Comparison of ENCODE assay signal across 8 mouse cellular contexts in the genomic region with DNA sequence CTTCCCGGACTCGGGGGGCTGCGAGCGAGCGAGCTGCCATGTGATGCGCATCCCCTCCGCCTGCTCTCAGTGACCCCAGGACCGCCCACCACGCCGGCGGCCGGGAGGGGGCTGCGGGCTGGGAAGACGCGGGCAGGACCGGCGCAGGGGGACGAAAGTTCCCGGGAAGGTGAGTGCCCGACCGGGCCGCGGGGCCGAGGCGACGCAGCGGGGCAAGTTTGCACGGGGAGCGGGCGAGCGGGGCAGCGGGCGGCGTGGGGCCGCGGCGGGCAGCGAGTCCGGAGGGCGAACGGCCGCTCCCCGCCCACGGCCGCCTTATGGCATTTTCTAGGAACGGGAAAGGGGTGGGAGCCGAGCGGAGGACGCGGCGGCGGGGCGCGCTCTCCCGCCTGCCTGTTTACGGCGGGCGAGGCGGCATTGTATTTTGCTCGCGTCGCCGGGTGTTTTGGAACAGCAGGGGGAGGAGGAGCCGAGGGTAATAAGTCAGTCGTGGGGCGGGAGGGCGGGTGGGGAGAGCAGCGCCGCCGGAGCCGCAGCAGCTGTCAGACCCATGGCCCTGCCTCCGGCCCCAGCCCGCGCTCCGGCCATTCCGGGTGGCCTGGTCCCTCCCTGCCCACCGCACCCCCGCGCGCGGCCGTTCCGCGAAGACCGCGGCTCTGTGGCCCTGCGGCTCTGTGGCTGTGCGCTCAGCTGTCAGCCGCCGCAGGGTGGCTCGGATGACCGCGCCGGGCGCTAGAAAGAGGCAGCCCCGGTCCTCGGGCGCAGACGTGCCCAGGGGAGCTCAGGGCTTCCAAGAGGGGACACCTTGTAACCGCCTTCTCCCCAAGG. TPM values are rescaled to one million over a fixed set of nuclear protein-coding genes. Genes with fewer than 3 reads are reported as not detected.
DNase-seq lines count a peak whose midpoint lies in the region; ATAC-seq and TF ChIP-seq lines count a peak whose summit lies in the region.

No protein-coding gene starts in this region.

- H3K9me3 ChIP-seq in liver, embryonic 11.5 days (ENCODE audit: control insufficient read depth, low read length), result no peaks in the 10 kb centered on the region

- H3K4me2 ChIP-seq in liver, embryonic 11.5 days, result peak overlapping the region; percentile 92
- H3K4me2 ChIP-seq in myocyte (ENCODE audit: low read depth), result peak overlapping the region; percentile 87

- under 1% methylated on average over 94 of the region's 100 CpGs for WGBS in liver, embryonic 11.5 days

- peaks cover 14% of the 10 kb centered on the region for H3K4me1 ChIP-seq in liver, embryonic 11.5 days (replicated peaks; ENCODE audit: control insufficient read depth, insufficient read depth, low read length)

- ATAC-seq in liver, embryonic 11.5 days (replicated peaks; ENCODE audit: low FRiP score), result peak; percentile 52

- H3K9ac ChIP-seq in liver, embryonic 11.5 days (ENCODE audit: low read depth, low read length), result peak overlapping the region; percentile 61

- peak overlapping the region; percentile 94 for H3ac ChIP-seq in myocyte (ENCODE audit: control insufficient read depth, insufficient read length)

- peak overlapping the region; percentile 85 for H3K4me3 ChIP-seq in liver, embryonic 11.5 days (ENCODE audit: low read depth, low read length)
- peak overlapping the region; percentile 28 for H3K4me3 ChIP-seq in myocyte

- peak; percentile 60 to 62 for DNase-seq in left cerebral cortex, adult 18-20 months (ENCODE audit: low spot score in 2 of 2)
- DNase-seq in left cerebral cortex, adult 11 months (ENCODE audit: low spot score), result no peak
- peak; percentile 84 for DNase-seq in embryo, embryonic 11 days
- DNase-seq in heart, adult 18-20 months, result peak; percentile 83 to 87
- DNase-seq in kidney, adult 11 months, result peak; percentile 62
- peak; percentile 76 for DNase-seq in liver, embryonic 11.5 days (ENCODE audit: low spot score)
- DNase-seq in spleen, postnatal 4 days (ENCODE audit: low spot score in 2 of 2), result peak; percentile 53 to 81

- H3K27ac ChIP-seq in liver, embryonic 11.5 days (ENCODE audit: low read depth, low read length), result peak overlapping the region; percentile 59

- H3K79me2 ChIP-seq in myocyte (ENCODE audit: control insufficient read depth, insufficient read depth), result no peaks in the 10 kb centered on the region

- H3K27me3 ChIP-seq in liver, embryonic 11.5 days (replicated peaks; ENCODE audit: control insufficient read depth, insufficient read depth, low read length), result peaks cover 23% of the 10 kb centered on the region
- H3K27me3 ChIP-seq in myocyte (ENCODE audit: control insufficient read depth, insufficient read depth, insufficient read length), result no peaks in the 10 kb centered on the region

- TF ChIP-seq POLR2A in myocyte (IDR thresholded peaks at IDR 0.05; ENCODE audit: insufficient read length, low read depth), result peak; percentile 42

- no peaks in the 10 kb centered on the region for H3K36me3 ChIP-seq in liver, embryonic 11.5 days (ENCODE audit: control insufficient read depth, insufficient read depth, low read length)
- no peaks in the 10 kb centered on the region for H3K36me3 ChIP-seq in myocyte (ENCODE audit: control insufficient read depth, insufficient read depth)

TF ChIP-seq in myocyte, 11 proteins besides CTCF, POLR2A, EP300 and RAD21:
- TF ChIP-seq REST (IDR thresholded peaks at IDR 0.05; ENCODE audit: insufficient read depth, insufficient read length) (no peak), MYOG (IDR thresholded peaks at IDR 0.05; ENCODE audit: control insufficient read depth in 1 of 3, insufficient read depth in 1 of 3, insufficient read length in 2 of 3, low read depth in 2 of 3) (peak in 2 of 3 experiments; percentile 84 to 90), E2F4 (IDR thresholded peaks at IDR 0.05; ENCODE audit: insufficient read depth) (no peak), CEBPB (IDR thresholded peaks at IDR 0.05; ENCODE audit: insufficient read depth, poor library complexity, severe bottlenecking) (no peak), MAX (IDR thresholded peaks at IDR 0.05; ENCODE audit: low read depth) (no peak), TCF12 (IDR thresholded peaks at IDR 0.05; ENCODE audit: insufficient read depth, poor library complexity, severe bottlenecking) (no peak), USF1 (IDR thresholded peaks at IDR 0.05; ENCODE audit: low read depth) (no peak), TCF3 (IDR thresholded peaks at IDR 0.05; ENCODE audit: insufficient read length, low read depth) (peak; percentile 46), MYOD1 (IDR thresholded peaks at IDR 0.05; ENCODE audit: control insufficient read depth in 1 of 3, insufficient read length in 2 of 3, low read depth in 2 of 3) (peak in 2 of 3 experiments; percentile 65 to 76), POLR2AphosphoS2 (IDR thresholded peaks at IDR 0.05; ENCODE audit: insufficient read length, low read depth) (no peak), SRF (IDR thresholded peaks at IDR 0.05; ENCODE audit: control insufficient read depth, insufficient read length, low read depth) (no peak)

RNA-seq across cellular contexts. Expression of gene Bach2, which starts 0.5 kb away (rescaled TPM):
- total RNA-seq in left cerebral cortex, adult 18-20 months (2021), result 10 to 100 TPM; 13.2 to 14.4 TPM
- total RNA-seq in heart, adult 18-20 months (2021), result 1 to 10 TPM; 4.2 to 6.2 TPM
- polyA plus RNA-seq in liver, embryonic 11.5 days (2014; fragmentation: Nextera tagmentation; extraction: Ambion mirVana), result 3.7 and 4.8 TPM in 2 replicates
- polyA plus RNA-seq in myocyte (2012; fragmentation: generic; extraction: Trizol), result 0.29 TPM
